Mouse (Mus musculus) kidney, postnatal 0 days (tissue): Measurements from ENCODE around the gene Zfhx3. TPM values are rescaled to one million over a fixed set of nuclear protein-coding genes. Genes with fewer than 3 reads are reported as not detected.

Experiments used
- ATAC-seq: fragments of 200-750 bp; cut with Nextera tagmentation; replicated peaks from 2 replicates; pipeline ENCODE4 v1.8.0; 2017; ENCODE audit warnings: low read depth, moderate number of reproducible peaks, moderate TSS enrichment, moderate library complexity; ENCODE audit not compliant: low FRiP score
- DNase-seq: peaks from one replicate; pipeline ENCODE4 v3.0.0-alpha.2; 2016; ENCODE audit warnings: low spot score
- H3K27ac ChIP-seq: fragments of 300-500 bp; sonication (generic); 2 replicates; pipeline ENCODE4 v1.5.1; 2014; ENCODE audit warnings: mild to moderate bottlenecking
- H3K27me3 ChIP-seq: fragments of 300-500 bp; sonication (generic); 2 replicates; pipeline ENCODE4 v1.6.1; 2014; ENCODE audit warnings: low read length, mixed read lengths; ENCODE audit not compliant: insufficient read depth
- H3K36me3 ChIP-seq: fragments of 300-500 bp; sonication (generic); 2 replicates; pipeline ENCODE4 v1.6.1; 2014; ENCODE audit warnings: low read length, mixed read lengths; ENCODE audit not compliant: insufficient read depth
- H3K4me1 ChIP-seq: fragments of 300-500 bp; sonication (generic); replicated peaks from 2 replicates; pipeline ENCODE4 v1.6.1; 2014; ENCODE audit warnings: antibody characterized with exemption, low read length, mixed read lengths; ENCODE audit not compliant: insufficient read depth
- H3K4me2 ChIP-seq: fragments of 300-500 bp; sonication (generic); 2 replicates; pipeline ENCODE4 v1.6.1; 2014; ENCODE audit warnings: mild to moderate bottlenecking, low read length, moderate library complexity, mixed read lengths
- H3K4me3 ChIP-seq: fragments of 300-500 bp; sonication (generic); replicated peaks from 2 replicates; pipeline ENCODE4 v1.5.1; 2014; ENCODE audit warnings: low read depth, low read length
- H3K9ac ChIP-seq: fragments of 300-500 bp; sonication (generic); 2 replicates; pipeline ENCODE4 v1.6.1; 2014; ENCODE audit warnings: low read depth, low read length
- H3K9me3 ChIP-seq: fragments of 300-500 bp; sonication (generic); replicated peaks from 2 replicates; pipeline ENCODE4 v1.6.1; 2016; ENCODE audit warnings: low read length, inconsistent platforms, mixed read lengths
- CTCF ChIP-seq: IDR thresholded peaks from 2 replicates; pipeline ENCODE4 v1.5.1; 2016; ENCODE audit warnings: antibody characterized with exemption, low read depth, mild to moderate bottlenecking, moderate library complexity
- whole genome bisulfite sequencing: fragments of 180-500 bp; shearing (Covaris S2); extraction: QIAGEN DNeasy Blood & Tissue Kit; methylation state at CpG from one replicate; pipeline ENCODE4 v1.1.7; 2014; 5-methylcytosine and 5-hydroxymethylcytosine counted together
- polyA plus RNA-seq: library from polyadenylated mRNA; unstranded; fragments of >200 nt; fragmentation: Nextera tagmentation; extraction: Ambion mirVana; gene quantifications from 2 replicates; pipeline ENCODE4 v1.2.1, GENCODE M21; 2015

Gene Zfhx3
- polyA plus RNA-seq, 1 experiment from 2014 or later: 5.0 TPM

- DNase-seq (no peak), ATAC-seq (no peak)
- H3K4me2 ChIP-seq: no peak overlapping the region
- H3K4me1 ChIP-seq: no peaks in the 10 kb centered on the region
- no peaks in the 10 kb centered on the region for H3K9me3 ChIP-seq
- H3K27me3 ChIP-seq: no peaks in the 10 kb centered on the region
- TF ChIP-seq CTCF: no peak
- H3K36me3 ChIP-seq: no peaks in the 10 kb centered on the region
- H3K27ac ChIP-seq: no peak overlapping the region
- no peak overlapping the region for H3K4me3 ChIP-seq
- WGBS: 76% methylated on average over 2 of the region's 2 CpGs
- H3K9ac ChIP-seq: no peak overlapping the region
These were observed 385.3 kb downstream of the Zfhx3 start for GRCm38 (mm10) chr8:108327711-108328110.

GRCm38 (mm10) chr8:108348352-108348751 lies 405.9 kb downstream of the Zfhx3 start:
- no peak for TF ChIP-seq CTCF
- ATAC-seq: no peak

GRCm38 (mm10) chr8:108348776-108349175 lies 406.3 kb downstream of the Zfhx3 start:
- ATAC-seq (no peak), DNase-seq (no peak)
- Histone ChIP-seq H3K27me3 (no peaks in the 10 kb centered on the region), H3K27ac (no peak overlapping the region), H3K4me2 (no peak overlapping the region), H3K9me3 (no peaks in the 10 kb centered on the region), H3K4me1 (no peaks in the 10 kb centered on the region), H3K4me3 (no peak overlapping the region), H3K9ac (no peak overlapping the region), H3K36me3 (no peaks in the 10 kb centered on the region)
- WGBS: 70% methylated on average over 4 of the region's 4 CpGs
- TF ChIP-seq CTCF: no peak

More at GRCm38 (mm10) chr8:108348352-108348751, 405.9 kb downstream of the Zfhx3 start:
- Histone ChIP-seq H3K27ac (no peak overlapping the region), H3K9me3 (no peaks in the 10 kb centered on the region), H3K9ac (no peak overlapping the region), H3K4me3 (no peak overlapping the region), H3K4me2 (no peak overlapping the region), H3K27me3 (no peaks in the 10 kb centered on the region), H3K4me1 (no peaks in the 10 kb centered on the region), H3K36me3 (no peaks in the 10 kb centered on the region)
- no peak for DNase-seq
- 88% methylated on average over 14 of the region's 14 CpGs for WGBS

GRCm38 (mm10) chr8:108355119-108355777 lies 412.8 kb downstream of the Zfhx3 start:
- ATAC-seq: no peak
- Histone ChIP-seq H3K27me3 (no peaks in the 10 kb centered on the region), H3K4me2 (no peak overlapping the region), H3K9me3 (no peaks in the 10 kb centered on the region), H3K4me1 (no peaks in the 10 kb centered on the region), H3K4me3 (no peak overlapping the region), H3K36me3 (no peaks in the 10 kb centered on the region), H3K9ac (no peak overlapping the region), H3K27ac (no peak overlapping the region)
- TF ChIP-seq CTCF: no peak
- DNase-seq: no peak
- 58% methylated on average over 10 of the region's 10 CpGs for WGBS

GRCm38 (mm10) chr8:108361402-108361801 lies 419.0 kb downstream of the Zfhx3 start:
- Histone ChIP-seq H3K9me3 (no peaks in the 10 kb centered on the region), H3K4me3 (no peak overlapping the region), H3K27me3 (no peaks in the 10 kb centered on the region), H3K4me2 (no peak overlapping the region), H3K4me1 (no peaks in the 10 kb centered on the region), H3K27ac (no peak overlapping the region), H3K9ac (no peak overlapping the region), H3K36me3 (no peaks in the 10 kb centered on the region)
- 53% methylated on average over 4 of the region's 4 CpGs for WGBS
- DNase-seq: no peak
- ATAC-seq: no peak
- no peak for TF ChIP-seq CTCF

- Histone ChIP-seq H3K9me3 (no peaks in the 10 kb centered on the region), H3K27me3 (no peaks in the 10 kb centered on the region), H3K27ac (no peak overlapping the region), H3K4me2 (no peak overlapping the region), H3K36me3 (no peaks in the 10 kb centered on the region), H3K9ac (no peak overlapping the region), H3K4me1 (no peaks in the 10 kb centered on the region), H3K4me3 (no peak overlapping the region)
- ATAC-seq (no peak), DNase-seq (no peak)
- WGBS: 32% methylated on average over 9 of the region's 9 CpGs
- no peak for TF ChIP-seq CTCF
These were observed 420.0 kb downstream of the Zfhx3 start for GRCm38 (mm10) chr8:108362421-108362820.

- no peak overlapping the region for H3K27ac ChIP-seq
These were observed 421.0 kb downstream of the Zfhx3 start for GRCm38 (mm10) chr8:108363435-108363834.

More at GRCm38 (mm10) chr8:108363435-108363834, 421.0 kb downstream of the Zfhx3 start:
- Histone ChIP-seq H3K4me3 (no peak overlapping the region), H3K4me2 (no peak overlapping the region), H3K9ac (no peak overlapping the region), H3K36me3 (no peaks in the 10 kb centered on the region), H3K9me3 (no peaks in the 10 kb centered on the region), H3K27me3 (no peaks in the 10 kb centered on the region), H3K4me1 (no peaks in the 10 kb centered on the region)
- no peak for ATAC-seq
- peak; percentile 54 for DNase-seq
- 7% methylated on average over 5 of the region's 5 CpGs for WGBS
- TF ChIP-seq CTCF: no peak
